Mouse (Mus musculus): ENCODE data around the gene Slc9b1. TPM values are rescaled to one million over a fixed set of nuclear protein-coding genes. Genes with fewer than 3 reads are reported as not detected.

The Slc9b1 gene
- polyA plus RNA-seq, 1 experiment from 2014 or later = 0.15 TPM

DNA sequence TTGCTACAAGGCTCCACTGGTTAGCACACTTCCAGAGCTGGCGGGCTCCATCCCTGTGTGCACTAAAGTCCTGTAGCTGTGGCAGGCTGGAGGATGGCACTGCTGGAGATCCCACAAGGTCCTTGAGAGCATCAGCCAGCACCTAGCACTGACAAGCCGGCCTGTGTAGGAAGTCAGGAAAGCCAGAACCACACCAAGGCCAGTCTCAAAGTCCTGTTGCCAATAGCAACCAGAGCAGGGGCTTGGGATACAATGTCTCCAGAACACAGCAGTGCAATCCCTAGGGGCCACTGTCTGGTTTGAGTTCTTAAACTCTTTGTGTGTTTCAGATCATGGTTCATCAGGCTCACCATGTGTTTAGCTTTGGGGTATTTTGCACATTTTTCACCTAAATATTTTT is 33.0 kb upstream of the Slc9b1 start:
- 59% methylated on average over 2 of the region's 2 CpGs for WGBS
- no peaks in the 10 kb centered on the region for H3K36me3 ChIP-seq (ENCODE audit: control insufficient read depth, insufficient read depth, low read length)

DNA sequence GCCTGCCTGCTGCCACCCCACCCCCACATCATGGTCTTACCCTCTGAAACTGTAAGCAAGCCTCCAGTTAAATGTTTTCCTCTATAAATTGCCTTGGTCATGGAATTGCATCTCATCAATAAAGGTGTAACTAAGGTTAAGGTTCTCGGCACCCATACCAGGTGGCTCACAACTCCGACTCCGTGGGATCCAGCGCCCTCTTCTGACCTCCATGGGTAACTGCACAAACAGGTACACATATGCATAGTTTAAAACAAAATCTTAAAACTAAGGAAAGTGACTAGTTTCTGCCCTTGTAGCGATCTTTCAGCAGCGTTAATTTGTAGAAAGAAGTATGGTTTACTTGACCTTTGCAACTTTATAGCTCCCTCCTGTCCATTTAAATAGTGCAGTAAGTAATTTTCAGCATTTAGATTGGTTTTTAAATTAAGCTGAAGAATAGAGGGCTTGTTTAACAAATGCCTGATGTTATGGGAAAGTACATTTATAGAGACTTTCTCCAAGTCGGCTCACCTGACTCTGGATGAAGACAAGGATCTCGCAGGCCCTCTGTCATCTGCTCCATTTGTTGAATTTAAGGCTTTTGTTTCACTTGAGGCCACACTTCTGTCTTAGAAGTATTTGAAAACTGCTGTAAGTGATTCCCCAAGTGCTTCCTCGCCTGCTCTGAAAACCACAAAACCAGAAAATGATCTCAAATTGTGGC is 32.0 kb upstream of the Slc9b1 start:
- no peaks in the 10 kb centered on the region; the same call in 1 of the 2 replicates for H3K9me3 ChIP-seq (ENCODE audit: control insufficient read depth, low read length)
- 89% methylated on average over 9 of the region's 9 CpGs for WGBS
- no peak for DNase-seq (ENCODE audit: low spot score)

More for the DNA sequence above, 33.0 kb upstream of the Slc9b1 start:
- no peak for DNase-seq (ENCODE audit: low spot score)
- Histone ChIP-seq H3K9ac (ENCODE audit: low read length) (no peak overlapping the region), H3K4me1 (ENCODE audit: control insufficient read depth, insufficient read depth, low read length) (no peaks in the 10 kb centered on the region), H3K4me3 (ENCODE audit: low read depth, low read length) (no peak overlapping the region), H3K9me3 (ENCODE audit: control insufficient read depth, low read length) (no peaks in the 10 kb centered on the region; the same call in 1 of the 2 replicates), H3K27me3 (ENCODE audit: control insufficient read depth, insufficient read depth, low read length) (no peaks in the 10 kb centered on the region), H3K4me2 (ENCODE audit: low read depth, severe bottlenecking) (no peak overlapping the region), H3K27ac (replicated peaks; ENCODE audit: low read depth, low read length) (no peak overlapping the region)
- 0 out of 2 replicates have a peak, but pooled peaks have one; percentile 31 for ATAC-seq (ENCODE audit: insufficient number of reproducible peaks, low FRiP score, low TSS enrichment, low read depth)

GRCm38 (mm10) chr3:135318331-135318730 is 29.5 kb upstream of the Slc9b1 start:
- DNase-seq (ENCODE audit: low spot score) = no peak

More for the DNA sequence above, 32.0 kb upstream of the Slc9b1 start:
- ATAC-seq (ENCODE audit: insufficient number of reproducible peaks, low FRiP score, low TSS enrichment, low read depth) = no peak
- Histone ChIP-seq H3K4me2 (ENCODE audit: low read depth, severe bottlenecking) (no peak overlapping the region), H3K36me3 (ENCODE audit: control insufficient read depth, insufficient read depth, low read length) (no peaks in the 10 kb centered on the region), H3K9ac (ENCODE audit: low read length) (no peak overlapping the region), H3K27ac (replicated peaks; ENCODE audit: low read depth, low read length) (no peak overlapping the region), H3K4me3 (ENCODE audit: low read depth, low read length) (no peak overlapping the region), H3K27me3 (ENCODE audit: control insufficient read depth, insufficient read depth, low read length) (no peaks in the 10 kb centered on the region), H3K4me1 (ENCODE audit: control insufficient read depth, insufficient read depth, low read length) (no peaks in the 10 kb centered on the region)

DNA sequence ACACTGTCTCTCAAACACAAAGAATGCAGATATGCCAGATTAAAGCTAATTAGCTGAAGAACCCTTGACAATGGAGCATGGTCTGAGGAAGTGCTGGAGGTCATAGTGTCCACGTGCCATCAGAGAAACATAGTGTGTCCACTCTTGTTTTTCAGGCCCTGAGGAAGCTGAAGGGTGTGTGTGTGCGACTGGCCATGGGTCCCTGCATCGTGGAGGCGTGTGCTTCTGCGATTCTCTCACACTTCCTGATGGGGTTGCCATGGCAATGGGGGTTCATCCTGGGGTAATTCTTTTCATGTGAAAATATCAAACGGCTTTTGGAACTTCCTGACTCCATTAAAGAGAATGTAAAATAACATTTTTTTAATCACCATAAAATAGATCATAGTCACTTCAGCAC is 23.5 kb upstream of the Slc9b1 start:
- Histone ChIP-seq H3K9ac (ENCODE audit: low read length) (no peak overlapping the region), H3K27me3 (ENCODE audit: control insufficient read depth, insufficient read depth, low read length) (no peaks in the 10 kb centered on the region), H3K4me2 (ENCODE audit: low read depth, severe bottlenecking) (no peak overlapping the region), H3K4me3 (ENCODE audit: low read depth, low read length) (no peak overlapping the region), H3K4me1 (ENCODE audit: control insufficient read depth, insufficient read depth, low read length) (no peaks in the 10 kb centered on the region), H3K36me3 (ENCODE audit: control insufficient read depth, insufficient read depth, low read length) (no peaks in the 10 kb centered on the region), H3K27ac (replicated peaks; ENCODE audit: low read depth, low read length) (no peak overlapping the region), H3K9me3 (ENCODE audit: control insufficient read depth, low read length) (no peaks in the 10 kb centered on the region)
- ATAC-seq (ENCODE audit: insufficient number of reproducible peaks, low FRiP score, low TSS enrichment, low read depth) (no peak), DNase-seq (ENCODE audit: low spot score) (no peak)
- 69% methylated on average over 6 of the region's 6 CpGs for WGBS

More at GRCm38 (mm10) chr3:135318331-135318730, 29.5 kb upstream of the Slc9b1 start:
- Histone ChIP-seq H3K36me3 (ENCODE audit: control insufficient read depth, insufficient read depth, low read length) (no peaks in the 10 kb centered on the region), H3K9ac (ENCODE audit: low read length) (no peak overlapping the region), H3K4me1 (ENCODE audit: control insufficient read depth, insufficient read depth, low read length) (no peaks in the 10 kb centered on the region), H3K9me3 (ENCODE audit: control insufficient read depth, low read length) (no peaks in the 10 kb centered on the region; the same call in 1 of the 2 replicates), H3K27me3 (ENCODE audit: control insufficient read depth, insufficient read depth, low read length) (no peaks in the 10 kb centered on the region), H3K27ac (replicated peaks; ENCODE audit: low read depth, low read length) (no peak overlapping the region), H3K4me2 (ENCODE audit: low read depth, severe bottlenecking) (no peak overlapping the region), H3K4me3 (ENCODE audit: low read depth, low read length) (no peak overlapping the region)
- ATAC-seq (ENCODE audit: insufficient number of reproducible peaks, low FRiP score, low TSS enrichment, low read depth) = no peak
- WGBS = 85% methylated on average over 11 of the region's 11 CpGs

DNA sequence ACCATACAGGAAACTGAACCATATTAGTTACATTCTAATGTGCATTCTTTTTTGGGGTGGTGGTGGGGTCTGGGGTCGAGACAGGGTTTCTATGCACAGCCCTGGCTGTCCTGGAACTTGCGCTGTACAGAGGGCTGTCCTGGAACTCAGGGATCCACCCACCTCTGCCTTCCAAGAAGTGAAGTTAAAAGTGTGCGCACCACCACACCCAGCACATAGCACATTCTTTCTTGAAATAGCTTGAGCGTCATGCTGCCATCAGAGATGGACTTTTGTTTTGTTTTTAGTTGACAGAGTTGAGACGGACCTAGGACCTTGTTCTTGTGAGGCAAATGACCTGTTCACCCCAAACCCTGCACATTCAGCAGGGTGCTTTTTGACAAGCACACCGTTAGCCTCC is 20.7 kb upstream of the Slc9b1 start:
- DNase-seq (ENCODE audit: low spot score) = no peak
- H3K4me1 ChIP-seq (ENCODE audit: control insufficient read depth, insufficient read depth, low read length) = no peaks in the 10 kb centered on the region
- WGBS = 89% methylated on average over 6 of the region's 6 CpGs
- H3K27me3 ChIP-seq (ENCODE audit: control insufficient read depth, insufficient read depth, low read length) = no peaks in the 10 kb centered on the region
- H3K9ac ChIP-seq (ENCODE audit: low read length) = no peak overlapping the region
- H3K4me3 ChIP-seq (ENCODE audit: low read depth, low read length) = no peak overlapping the region
- no peaks in the 10 kb centered on the region for H3K9me3 ChIP-seq (ENCODE audit: control insufficient read depth, low read length)
- no peak for ATAC-seq (ENCODE audit: insufficient number of reproducible peaks, low FRiP score, low TSS enrichment, low read depth)
- no peaks in the 10 kb centered on the region for H3K36me3 ChIP-seq (ENCODE audit: control insufficient read depth, insufficient read depth, low read length)
- H3K27ac ChIP-seq (replicated peaks; ENCODE audit: low read depth, low read length) = no peak overlapping the region
- no peak overlapping the region for H3K4me2 ChIP-seq (ENCODE audit: low read depth, severe bottlenecking)

DNA sequence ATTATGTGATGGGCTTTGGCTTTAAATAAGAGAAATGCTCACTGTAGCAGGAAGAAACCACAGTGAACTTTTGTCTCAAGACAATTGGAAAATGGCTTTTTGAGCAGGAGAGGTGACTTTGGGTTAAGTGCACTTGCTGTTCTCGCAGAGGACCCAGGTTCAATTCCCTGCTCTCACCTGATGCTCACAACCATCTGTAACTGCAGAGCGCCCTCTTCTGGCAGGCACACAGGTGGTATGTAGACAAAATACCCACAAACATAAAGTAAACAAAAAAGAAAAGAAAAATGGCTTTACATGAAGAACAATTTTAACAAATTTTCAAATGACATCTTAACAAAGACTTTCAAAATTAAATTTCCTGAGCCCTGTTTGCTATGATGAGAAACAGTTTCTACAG is 20.2 kb upstream of the Slc9b1 start:
- no peaks in the 10 kb centered on the region for H3K36me3 ChIP-seq (ENCODE audit: control insufficient read depth, insufficient read depth, low read length)
- DNase-seq (ENCODE audit: low spot score) = no peak
- no peak overlapping the region for H3K27ac ChIP-seq (replicated peaks; ENCODE audit: low read depth, low read length)
- no peak overlapping the region for H3K4me2 ChIP-seq (ENCODE audit: low read depth, severe bottlenecking)
- ATAC-seq (ENCODE audit: insufficient number of reproducible peaks, low FRiP score, low TSS enrichment, low read depth) = no peak
- no peak overlapping the region for H3K9ac ChIP-seq (ENCODE audit: low read length)
- no peak overlapping the region for H3K4me3 ChIP-seq (ENCODE audit: low read depth, low read length)
- H3K4me1 ChIP-seq (ENCODE audit: control insufficient read depth, insufficient read depth, low read length) = no peaks in the 10 kb centered on the region
- no peaks in the 10 kb centered on the region for H3K27me3 ChIP-seq (ENCODE audit: control insufficient read depth, insufficient read depth, low read length)
- WGBS = 56% methylated on average over 2 of the region's 2 CpGs
- H3K9me3 ChIP-seq (ENCODE audit: control insufficient read depth, low read length) = no peaks in the 10 kb centered on the region

- Histone ChIP-seq H3K4me1 (ENCODE audit: control insufficient read depth, insufficient read depth, low read length) (no peaks in the 10 kb centered on the region), H3K4me3 (ENCODE audit: low read depth, low read length) (no peak overlapping the region), H3K9me3 (ENCODE audit: control insufficient read depth, low read length) (no peaks in the 10 kb centered on the region), H3K9ac (ENCODE audit: low read length) (no peak overlapping the region), H3K36me3 (ENCODE audit: control insufficient read depth, insufficient read depth, low read length) (no peaks in the 10 kb centered on the region), H3K27ac (replicated peaks; ENCODE audit: low read depth, low read length) (no peak overlapping the region), H3K4me2 (ENCODE audit: low read depth, severe bottlenecking) (no peak overlapping the region), H3K27me3 (ENCODE audit: control insufficient read depth, insufficient read depth, low read length) (no peaks in the 10 kb centered on the region)
- ATAC-seq (ENCODE audit: insufficient number of reproducible peaks, low FRiP score, low TSS enrichment, low read depth) (no peak), DNase-seq (ENCODE audit: low spot score) (peak; percentile 68)
- 39% methylated on average over 3 of the region's 3 CpGs for WGBS
These were observed 19.3 kb upstream of the Slc9b1 start for GRCm38 (mm10) chr3:135328560-135328959.

GRCm38 (mm10) chr3:135332691-135333090 is 15.1 kb upstream of the Slc9b1 start:
- no peaks in the 10 kb centered on the region for H3K36me3 ChIP-seq (ENCODE audit: control insufficient read depth, insufficient read depth, low read length)
- DNase-seq (ENCODE audit: low spot score) = no peak
- H3K27me3 ChIP-seq (ENCODE audit: control insufficient read depth, insufficient read depth, low read length) = no peaks in the 10 kb centered on the region
- no peak for ATAC-seq (ENCODE audit: insufficient number of reproducible peaks, low FRiP score, low TSS enrichment, low read depth)
- H3K4me2 ChIP-seq (ENCODE audit: low read depth, severe bottlenecking) = no peak overlapping the region
- H3K4me3 ChIP-seq (ENCODE audit: low read depth, low read length) = no peak overlapping the region
- H3K4me1 ChIP-seq (ENCODE audit: control insufficient read depth, insufficient read depth, low read length) = no peaks in the 10 kb centered on the region
- H3K9me3 ChIP-seq (ENCODE audit: control insufficient read depth, low read length) = no peaks in the 10 kb centered on the region
- no peak overlapping the region for H3K9ac ChIP-seq (ENCODE audit: low read length)
- H3K27ac ChIP-seq (replicated peaks; ENCODE audit: low read depth, low read length) = no peak overlapping the region

GRCm38 (mm10) chr3:135333763-135334162 is 14.1 kb upstream of the Slc9b1 start:
- WGBS = 51% methylated on average over 4 of the region's 4 CpGs
- Histone ChIP-seq H3K27ac (replicated peaks; ENCODE audit: low read depth, low read length) (no peak overlapping the region), H3K27me3 (ENCODE audit: control insufficient read depth, insufficient read depth, low read length) (no peaks in the 10 kb centered on the region), H3K36me3 (ENCODE audit: control insufficient read depth, insufficient read depth, low read length) (no peaks in the 10 kb centered on the region), H3K9ac (ENCODE audit: low read length) (no peak overlapping the region), H3K4me3 (ENCODE audit: low read depth, low read length) (no peak overlapping the region), H3K4me1 (ENCODE audit: control insufficient read depth, insufficient read depth, low read length) (no peaks in the 10 kb centered on the region), H3K9me3 (ENCODE audit: control insufficient read depth, low read length) (no peaks in the 10 kb centered on the region), H3K4me2 (ENCODE audit: low read depth, severe bottlenecking) (no peak overlapping the region)
- no peak for ATAC-seq (ENCODE audit: insufficient number of reproducible peaks, low FRiP score, low TSS enrichment, low read depth)
- no peak for DNase-seq (ENCODE audit: low spot score)

Measured in limb, embryonic 11.5 days (tissue).